Mouse (Mus musculus) liver, embryonic 13.5 days (tissue): ENCODE data around the gene Trim44. TPM values are rescaled to one million over a fixed set of nuclear protein-coding genes. Genes with fewer than 3 reads are reported as not detected.

ENCODE experiments used
- ATAC-seq: fragments of 200-750 bp; cut with Nextera tagmentation; 2 replicates; pipeline ENCODE4 v1.8.0; 2017; ENCODE audit warnings: low read depth, mild to moderate bottlenecking, moderate number of reproducible peaks, moderate library complexity
- DNase-seq: peaks from one replicate; pipeline ENCODE4 v3.0.0; 2022
- H3K27ac ChIP-seq: fragments of 300-500 bp; sonication (generic); 2 replicates; pipeline ENCODE4 v1.5.1; 2015; ENCODE audit warnings: moderate library complexity, mild to moderate bottlenecking, inconsistent platforms
- H3K27me3 ChIP-seq: fragments of 300-500 bp; sonication (generic); 2 replicates; pipeline ENCODE4 v1.6.1; 2015; ENCODE audit warnings: mild to moderate bottlenecking, inconsistent platforms
- H3K36me3 ChIP-seq: fragments of 300-500 bp; sonication (generic); 2 replicates; pipeline ENCODE4 v1.6.1; 2015; ENCODE audit warnings: mild to moderate bottlenecking, inconsistent platforms
- H3K4me1 ChIP-seq: fragments of 300-500 bp; sonication (generic); replicated peaks from 2 replicates; pipeline ENCODE4 v1.6.1; 2015; ENCODE audit warnings: inconsistent platforms
- H3K4me2 ChIP-seq: fragments of 300-500 bp; sonication (generic); 2 replicates; pipeline ENCODE4 v1.6.1; 2015; ENCODE audit warnings: inconsistent platforms, mild to moderate bottlenecking, moderate library complexity
- H3K4me3 ChIP-seq: fragments of 300-500 bp; sonication (generic); replicated peaks from 2 replicates; pipeline ENCODE4 v1.5.1; 2015; ENCODE audit warnings: mild to moderate bottlenecking, inconsistent platforms
- H3K9ac ChIP-seq: fragments of 300-500 bp; sonication (generic); 2 replicates; pipeline ENCODE4 v1.6.1; 2015; ENCODE audit warnings: mild to moderate bottlenecking, inconsistent platforms
- H3K9me3 ChIP-seq: fragments of 300-500 bp; sonication (generic); replicated peaks from 2 replicates; pipeline ENCODE4 v1.6.1; 2016; ENCODE audit warnings: inconsistent platforms
- WGBS: fragments of 180-500 bp; shearing (Covaris S2); methylation state at CpG from one replicate; pipeline ENCODE4 v1.1.7; 2015; ENCODE audit not compliant: insufficient replicate concordance; 5-methylcytosine and 5-hydroxymethylcytosine counted together
- polyA plus RNA-seq: library from polyadenylated mRNA; unstranded; fragments of >200 nt; fragmentation: Nextera tagmentation; extraction: Ambion mirVana; gene quantifications from 2 replicates; pipeline ENCODE4 v1.2.1, GENCODE M21; 2015

Trim44 gene
- polyA plus RNA-seq, 1 experiment from 2014 or later, result 5.9 TPM

GRCm38 (mm10) chr2:102380581-102380980, 27.0 kb downstream of the Trim44 start:
- no peaks in the 10 kb centered on the region for H3K27me3 ChIP-seq
- H3K27ac ChIP-seq, result no peak overlapping the region
- H3K9me3 ChIP-seq, result no peaks in the 10 kb centered on the region
- peaks cover 7% of the 10 kb centered on the region; the same call in 1 of the 2 replicates for H3K36me3 ChIP-seq
- H3K4me3 ChIP-seq, result no peak overlapping the region
- no peak overlapping the region for H3K9ac ChIP-seq
- H3K4me1 ChIP-seq, result peaks cover 19% of the 10 kb centered on the region
- H3K4me2 ChIP-seq, result no peak overlapping the region
- no peak for ATAC-seq
- DNase-seq, result no peak
- WGBS, result 84% methylated on average over 2 of the region's 2 CpGs

DNA sequence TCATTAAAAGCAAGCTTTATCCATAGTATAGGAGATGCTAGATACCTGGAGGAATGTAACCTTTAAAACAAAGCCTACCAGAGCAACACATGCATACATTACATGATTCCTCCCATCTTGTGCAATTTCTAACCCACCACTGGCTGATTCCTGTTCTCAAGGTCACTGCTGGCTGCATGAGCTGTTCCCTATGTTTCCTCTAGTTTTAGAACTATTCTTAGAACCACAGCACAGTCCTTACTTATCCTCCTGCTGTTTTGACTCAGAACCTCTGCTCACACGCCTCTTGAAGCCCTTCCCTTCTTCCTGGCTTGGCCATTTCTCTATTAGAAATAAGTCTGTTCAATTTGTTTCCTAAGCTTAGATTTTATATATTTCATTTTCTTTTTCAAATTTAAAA, 28.7 kb downstream of the Trim44 start:
- H3K27ac ChIP-seq, result no peak overlapping the region
- no peak overlapping the region for H3K9ac ChIP-seq
- H3K9me3 ChIP-seq, result no peaks in the 10 kb centered on the region
- no peaks in the 10 kb centered on the region for H3K27me3 ChIP-seq
- WGBS, result 57% methylated on average over 1 of the region's 1 CpGs
- no peak overlapping the region for H3K4me3 ChIP-seq
- no peak for DNase-seq
- peaks cover 12% of the 10 kb centered on the region for H3K4me1 ChIP-seq
- no peak overlapping the region for H3K4me2 ChIP-seq
- peaks cover 7% of the 10 kb centered on the region; the same call in 1 of the 2 replicates for H3K36me3 ChIP-seq
- ATAC-seq, result no peak

DNA sequence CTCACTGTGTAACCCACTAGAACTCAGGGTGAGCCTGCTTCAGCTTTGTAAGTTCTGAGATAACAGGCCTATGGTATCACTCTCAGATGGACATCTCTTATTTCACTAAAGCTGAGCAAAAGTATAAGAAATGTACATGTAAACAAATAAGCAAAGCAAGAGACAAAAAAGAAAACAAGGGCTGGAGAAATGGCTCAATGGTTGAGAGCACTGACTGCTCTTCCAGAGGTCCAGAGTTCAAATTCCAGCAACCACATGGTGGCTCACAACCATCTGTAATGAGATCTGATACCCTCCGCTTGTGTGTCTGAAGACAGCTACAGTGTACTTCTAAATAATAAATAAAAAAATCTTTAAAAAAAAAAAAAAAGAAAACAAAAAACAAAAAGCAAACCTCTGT, 29.2 kb downstream of the Trim44 start:
- H3K9me3 ChIP-seq, result no peaks in the 10 kb centered on the region
- H3K4me3 ChIP-seq, result no peak overlapping the region
- peaks cover 7% of the 10 kb centered on the region; the same call in 1 of the 2 replicates for H3K36me3 ChIP-seq
- no peak overlapping the region for H3K9ac ChIP-seq
- ATAC-seq (no peak), DNase-seq (no peak)
- H3K4me1 ChIP-seq, result peaks cover 10% of the 10 kb centered on the region
- no peaks in the 10 kb centered on the region for H3K27me3 ChIP-seq
- no peak overlapping the region for H3K27ac ChIP-seq
- 77% methylated on average over 1 of the region's 1 CpGs for WGBS
- H3K4me2 ChIP-seq, result no peak overlapping the region

- Histone ChIP-seq H3K9ac (no peak overlapping the region), H3K4me2 (no peak overlapping the region), H3K36me3 (peaks cover 7% of the 10 kb centered on the region; the same call in 1 of the 2 replicates), H3K4me1 (peaks cover 6% of the 10 kb centered on the region), H3K27me3 (no peaks in the 10 kb centered on the region), H3K9me3 (no peaks in the 10 kb centered on the region), H3K4me3 (no peak overlapping the region), H3K27ac (no peak overlapping the region)
- no peak for ATAC-seq
- no peak for DNase-seq
- 76% methylated on average over 2 of the region's 2 CpGs for WGBS
Observed at GRCm38 (mm10) chr2:102377370-102377769, 30.3 kb downstream of the Trim44 start.

DNA sequence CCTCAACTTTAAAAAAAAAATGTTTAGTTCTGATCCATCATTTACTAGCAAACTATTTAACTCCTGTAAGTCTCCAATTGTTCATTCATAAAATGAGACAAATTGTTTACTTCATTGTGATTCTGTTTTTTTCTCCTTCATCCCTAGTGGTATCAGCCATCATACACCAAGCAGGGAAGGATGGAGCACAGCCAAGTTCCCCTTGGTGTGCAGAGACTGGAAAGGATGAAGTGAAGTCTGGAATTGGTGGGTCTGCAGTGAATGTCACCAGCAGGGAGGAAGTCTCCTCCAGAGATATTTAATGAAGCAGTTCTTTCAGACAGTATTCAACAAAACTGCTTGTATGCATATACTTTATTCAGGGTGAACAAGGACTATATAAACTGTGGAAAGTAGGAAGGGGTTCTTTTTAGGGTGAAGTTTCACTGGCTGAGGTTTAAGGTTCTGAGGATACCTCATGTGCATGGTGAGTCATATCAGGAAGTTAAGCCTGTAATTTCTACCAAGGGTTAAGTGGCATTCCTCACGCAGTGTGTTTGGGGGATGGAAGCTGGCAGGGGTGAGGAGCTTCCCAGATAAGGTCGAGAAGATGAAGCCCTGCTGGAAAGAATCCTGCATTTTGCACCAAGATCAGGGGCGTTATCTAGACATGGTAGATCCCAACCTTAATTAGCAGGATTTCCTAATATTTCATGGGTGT, 34.1 kb downstream of the Trim44 start:
- no peak overlapping the region for H3K4me3 ChIP-seq
- no peaks in the 10 kb centered on the region for H3K9me3 ChIP-seq
- H3K9ac ChIP-seq, result no peak overlapping the region
- H3K4me1 ChIP-seq, result peaks cover 9% of the 10 kb centered on the region
- ATAC-seq, result no peak
- peaks cover 7% of the 10 kb centered on the region; the same call in 1 of the 2 replicates for H3K36me3 ChIP-seq
- DNase-seq, result no peak
- H3K4me2 ChIP-seq, result no peak overlapping the region
- 51% methylated on average over 3 of the region's 3 CpGs for WGBS
- no peaks in the 10 kb centered on the region for H3K27me3 ChIP-seq
- no peak overlapping the region for H3K27ac ChIP-seq

DNA sequence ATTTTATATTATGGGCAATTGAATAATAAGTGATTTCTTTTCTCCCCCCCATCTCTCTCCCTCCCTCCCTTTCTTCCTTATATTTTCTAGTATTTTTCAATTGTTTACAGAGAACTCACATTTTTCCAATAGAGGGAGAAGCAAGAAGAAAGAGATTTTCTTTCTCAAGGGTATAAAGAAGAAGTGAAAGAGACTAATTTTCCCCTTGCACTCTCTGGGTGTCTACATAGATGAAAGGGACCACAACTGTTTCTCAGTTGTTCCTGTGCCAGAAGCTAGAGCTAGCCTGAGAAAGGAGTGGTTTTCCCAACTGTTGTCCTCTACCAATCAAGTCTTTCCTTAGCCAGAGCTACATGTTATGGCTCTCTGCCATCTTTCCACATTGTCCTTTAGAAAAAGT, 34.9 kb downstream of the Trim44 start:
- H3K9ac ChIP-seq, result no peak overlapping the region
- ATAC-seq (no peak), DNase-seq (no peak)
- peaks cover 17% of the 10 kb centered on the region for H3K4me1 ChIP-seq
- peaks cover 7% of the 10 kb centered on the region; the same call in 1 of the 2 replicates for H3K36me3 ChIP-seq
- H3K27me3 ChIP-seq, result no peaks in the 10 kb centered on the region
- no peak overlapping the region for H3K4me3 ChIP-seq
- H3K4me2 ChIP-seq, result no peak overlapping the region
- H3K27ac ChIP-seq, result no peak overlapping the region
- H3K9me3 ChIP-seq, result no peaks in the 10 kb centered on the region

- ATAC-seq, result no peak
- H3K4me1 ChIP-seq, result peaks cover 31% of the 10 kb centered on the region
- no peak overlapping the region for H3K27ac ChIP-seq
- H3K4me2 ChIP-seq, result no peak overlapping the region
- no peak overlapping the region for H3K4me3 ChIP-seq
- H3K27me3 ChIP-seq, result no peaks in the 10 kb centered on the region
- DNase-seq, result no peak
- H3K9ac ChIP-seq, result no peak overlapping the region
- no peaks in the 10 kb centered on the region for H3K9me3 ChIP-seq
- H3K36me3 ChIP-seq, result no peaks in the 10 kb centered on the region
Observed at GRCm38 (mm10) chr2:102371332-102371731, 36.3 kb downstream of the Trim44 start.

DNA sequence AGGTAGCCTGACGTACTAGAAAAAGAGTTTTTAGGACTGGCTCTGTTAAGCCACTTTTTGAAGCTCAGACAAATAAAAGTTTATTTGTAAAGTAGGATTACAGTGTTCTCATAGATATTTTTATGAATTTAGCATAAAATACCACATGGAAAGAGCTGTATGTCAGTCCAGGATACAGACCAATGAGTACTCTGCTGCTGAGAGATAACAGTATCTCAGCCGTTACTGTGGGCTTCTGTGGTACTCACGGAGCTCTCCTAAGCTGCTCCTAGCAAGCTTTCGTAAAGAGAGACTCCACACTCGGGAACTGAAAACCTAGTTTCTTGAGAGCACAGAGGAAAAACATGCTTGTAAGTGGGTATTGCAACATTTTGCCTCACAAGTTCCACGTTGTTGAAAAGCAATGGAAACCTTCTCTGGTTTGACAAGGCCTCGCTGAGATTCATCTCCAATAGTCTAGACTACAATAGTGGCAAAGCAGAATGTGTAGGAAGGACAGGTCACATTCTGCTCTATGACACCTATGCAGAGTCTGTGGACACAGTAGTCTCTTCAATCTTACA, 41.6 kb downstream of the Trim44 start:
- peak overlapping the region; percentile 46; the same call in 1 of the 2 replicates for H3K9ac ChIP-seq
- no peaks in the 10 kb centered on the region for H3K27me3 ChIP-seq
- H3K27ac ChIP-seq, result peak overlapping the region; percentile 84
- ATAC-seq, result peak; percentile 93
- DNase-seq, result peak; percentile 44
- H3K4me2 ChIP-seq, result peak overlapping the region; percentile 47
- WGBS, result 29% methylated on average over 7 of the region's 7 CpGs
- H3K4me1 ChIP-seq, result peaks cover 62% of the 10 kb centered on the region
- 0 out of 2 replicates have a peak overlapping the region, but pooled peaks have one; percentile 6 for H3K4me3 ChIP-seq
- H3K36me3 ChIP-seq, result no peaks in the 10 kb centered on the region
- H3K9me3 ChIP-seq, result no peaks in the 10 kb centered on the region

DNA sequence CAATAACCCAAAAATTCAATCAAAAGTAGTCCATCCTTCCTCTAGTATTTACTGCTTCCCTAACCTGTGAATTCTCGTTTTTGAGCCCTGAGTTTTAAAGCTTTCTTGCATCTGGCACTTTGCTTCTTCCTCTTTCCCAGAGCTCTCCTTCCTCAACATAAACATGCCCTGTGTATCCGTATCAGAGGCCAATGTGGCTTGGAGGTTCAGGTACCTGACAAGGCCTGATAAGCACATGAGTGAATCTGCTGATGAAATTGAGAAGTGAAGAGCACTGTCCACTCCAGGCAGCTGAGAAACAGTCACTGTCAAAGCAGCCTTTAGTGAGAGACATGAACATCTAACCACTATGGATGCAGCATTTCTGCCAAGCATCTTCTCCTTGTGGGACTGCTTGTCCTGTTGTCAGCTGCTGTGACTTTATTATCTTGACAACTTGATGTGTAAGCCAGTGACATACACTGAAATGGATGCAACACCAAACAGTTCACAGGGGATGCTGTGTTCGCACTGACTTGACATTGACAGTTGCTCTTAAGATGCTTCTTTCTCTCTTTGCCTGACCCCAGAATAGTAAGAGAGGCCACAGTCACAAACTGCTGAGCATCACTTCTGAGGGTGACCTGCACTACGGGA, 42.9 kb downstream of the Trim44 start:
- Histone ChIP-seq H3K4me1 (peaks cover 62% of the 10 kb centered on the region), H3K4me2 (peak overlapping the region; percentile 41), H3K9me3 (no peaks in the 10 kb centered on the region), H3K4me3 (no peak overlapping the region), H3K27me3 (no peaks in the 10 kb centered on the region), H3K9ac (0 out of 2 replicates have a peak overlapping the region, but pooled peaks have one; percentile 8), H3K36me3 (no peaks in the 10 kb centered on the region), H3K27ac (peak overlapping the region; percentile 84)
- DNase-seq (peak; percentile 60), ATAC-seq (peak; percentile 91)
- WGBS, result 43% methylated on average over 4 of the region's 4 CpGs

DNA sequence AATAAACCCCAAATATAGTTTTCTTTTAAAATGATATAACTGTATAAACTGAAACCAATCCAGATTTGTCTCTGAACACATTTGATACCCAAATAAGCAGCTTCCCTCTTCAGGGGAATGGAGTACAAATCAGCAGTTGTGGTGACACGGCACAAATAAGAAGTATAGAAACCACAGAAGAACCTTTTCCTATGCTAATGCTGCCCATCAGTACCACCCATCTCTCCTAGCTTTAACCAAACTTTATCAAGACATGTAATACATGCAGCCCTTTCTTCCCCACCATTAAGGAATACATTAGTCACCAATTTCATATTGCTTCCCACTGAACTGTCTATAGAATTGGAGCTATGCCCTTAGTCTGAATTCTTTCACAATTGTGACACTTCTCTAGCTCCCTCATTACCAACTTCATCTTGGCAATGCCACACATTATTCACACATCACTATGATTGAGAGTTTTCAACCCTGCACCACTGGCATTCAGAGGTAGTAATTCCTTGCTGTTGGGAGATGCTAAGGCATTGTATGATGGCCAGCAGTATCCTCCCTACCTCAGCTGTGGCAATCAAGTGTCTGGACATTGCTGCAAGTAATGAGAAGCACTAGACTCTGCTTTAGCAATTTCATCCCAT, 44.6 kb downstream of the Trim44 start:
- Histone ChIP-seq H3K27me3 (no peaks in the 10 kb centered on the region), H3K27ac (peak overlapping the region; percentile 84; the same call in 1 of the 2 replicates), H3K36me3 (no peaks in the 10 kb centered on the region), H3K9me3 (no peaks in the 10 kb centered on the region), H3K4me3 (no peak overlapping the region), H3K9ac (no peak overlapping the region), H3K4me2 (no peak overlapping the region), H3K4me1 (peaks cover 57% of the 10 kb centered on the region)
- DNase-seq (no peak), ATAC-seq (no peak)
- WGBS, result 31% methylated on average over 1 of the region's 1 CpGs

- Histone ChIP-seq H3K9me3 (no peaks in the 10 kb centered on the region), H3K27ac (no peak overlapping the region), H3K9ac (no peak overlapping the region), H3K4me2 (no peak overlapping the region), H3K36me3 (peaks cover under 1% of the 10 kb centered on the region; the same call in 1 of the 2 replicates), H3K27me3 (no peaks in the 10 kb centered on the region), H3K4me1 (peaks cover 50% of the 10 kb centered on the region), H3K4me3 (no peak overlapping the region)
- ATAC-seq, result no peak
- WGBS, result 83% methylated on average over 2 of the region's 2 CpGs
- no peak for DNase-seq
Observed at GRCm38 (mm10) chr2:102362266-102362665, 45.4 kb downstream of the Trim44 start.
